Mouse (Mus musculus) forebrain, embryonic 10.5 days (tissue): ENCODE data around the gene Tstd1. TPM values are rescaled to one million over a fixed set of nuclear protein-coding genes. Genes with fewer than 3 reads are reported as not detected.

ENCODE experiments used
- DNase-seq: peaks from one replicate; pipeline ENCODE4 v3.0.0-alpha.2; 2017; ENCODE audit warnings: low spot score; ENCODE audit errors: extremely low spot score
- H3K27ac ChIP-seq: fragments of 300-500 bp; sonication (generic); 2 replicates; pipeline ENCODE4 v1.5.1; 2016; ENCODE audit warnings: mild to moderate bottlenecking
- H3K27me3 ChIP-seq: fragments of 300-500 bp; sonication (generic); 2 replicates; pipeline ENCODE4 v1.6.1; 2016; ENCODE audit warnings: mild to moderate bottlenecking; ENCODE audit not compliant: poor library complexity, severe bottlenecking
- H3K36me3 ChIP-seq: fragments of 300-500 bp; sonication (generic); replicated peaks from 2 replicates; pipeline ENCODE4 v1.6.1; 2016; ENCODE audit warnings: mild to moderate bottlenecking, moderate library complexity
- H3K4me1 ChIP-seq: fragments of 300-500 bp; sonication (generic); 2 replicates; pipeline ENCODE4 v1.6.1; 2016
- H3K4me3 ChIP-seq: fragments of 300-500 bp; sonication (generic); 2 replicates; pipeline ENCODE4 v1.5.1; 2016; ENCODE audit warnings: mild to moderate bottlenecking, moderate library complexity
- H3K9me3 ChIP-seq: fragments of 300-500 bp; sonication (generic); 2 replicates; pipeline ENCODE4 v1.6.1; 2016; ENCODE audit warnings: mild to moderate bottlenecking, moderate library complexity
- WGBS: fragments of 180-500 bp; shearing (Covaris S2); methylation state at CpG from one replicate; pipeline ENCODE4 v1.1.7; 2016; 5-methylcytosine and 5-hydroxymethylcytosine counted together
- polyA plus RNA-seq: library from polyadenylated mRNA; unstranded; fragments of >200 nt; fragmentation: Nextera tagmentation; extraction: Ambion mirVana; gene quantifications from 2 replicates; pipeline ENCODE4 v1.2.1, GENCODE M21; 2016

Gene Tstd1
- polyA plus RNA-seq, 1 experiment from 2014 or later: 6.1 TPM

DNA sequence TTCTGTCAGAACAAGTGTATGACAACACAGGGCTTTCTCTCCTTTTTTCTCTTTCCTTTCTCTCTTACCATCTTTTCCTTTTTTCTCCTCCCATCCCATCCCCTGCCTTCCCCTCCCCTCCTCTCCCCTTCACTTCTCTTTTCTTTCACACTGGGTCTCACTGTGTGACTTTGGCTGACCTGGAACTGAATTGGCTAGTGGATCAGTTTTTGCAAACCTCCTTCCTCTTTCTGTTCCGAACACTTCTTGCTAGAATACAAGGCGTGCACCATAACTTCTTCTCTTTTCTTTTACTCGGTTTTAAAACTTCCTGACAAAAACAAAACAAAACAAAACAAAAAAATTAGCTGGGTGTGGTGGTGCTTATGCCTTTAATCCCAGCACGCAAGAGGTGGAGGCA lies 47.9 kb downstream of the Tstd1 start:
- Histone ChIP-seq H3K4me3 (no peak overlapping the region), H3K36me3 (peaks cover 8% of the 10 kb centered on the region; the same call in 1 of the 2 replicates), H3K9me3 (no peaks in the 10 kb centered on the region; the same call in 1 of the 2 replicates), H3K27ac (no peak overlapping the region), H3K4me1 (no peaks in the 10 kb centered on the region), H3K27me3 (no peaks in the 10 kb centered on the region)
- 85% methylated on average over 4 of the region's 4 CpGs for WGBS
- DNase-seq: no peak

DNA sequence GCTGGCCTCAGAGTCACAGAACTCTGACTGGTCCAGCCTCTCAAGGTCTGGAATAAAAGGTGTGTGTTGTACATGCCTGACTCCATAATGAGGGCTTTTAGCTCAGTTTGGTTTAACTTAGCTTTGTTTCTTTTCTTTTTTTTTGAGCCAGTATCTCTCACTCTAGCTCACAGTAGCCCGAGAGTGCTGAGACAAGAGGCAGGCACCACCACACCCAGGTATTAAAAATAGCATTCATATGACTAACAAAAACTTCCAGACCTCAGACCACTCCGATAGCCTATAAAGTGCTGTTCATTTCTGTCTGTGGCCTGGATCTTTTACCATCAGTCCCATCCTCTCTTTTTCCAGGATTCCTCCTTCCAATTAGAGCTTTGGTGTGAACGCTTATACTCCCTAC lies 51.0 kb downstream of the Tstd1 start:
- WGBS: 94% methylated on average over 3 of the region's 3 CpGs
- Histone ChIP-seq H3K4me3 (no peak overlapping the region), H3K27me3 (no peaks in the 10 kb centered on the region), H3K9me3 (no peaks in the 10 kb centered on the region), H3K36me3 (no peaks in the 10 kb centered on the region), H3K4me1 (no peaks in the 10 kb centered on the region), H3K27ac (no peak overlapping the region)
- DNase-seq: no peak

Other genes starting within 250 kb of the Tstd1 start
- gene Pcp4l1, start 222.6 kb upstream of the Tstd1 start, polyA plus RNA-seq: 5.4 and 7.3 TPM in 2 replicates
- 0.12 and 0.24 TPM in 2 replicates for gene Nr1i3, start 204.9 kb upstream of the Tstd1 start, polyA plus RNA-seq
- 31.0 and 37.2 TPM in 2 replicates for gene Tomm40l, start 196.4 kb upstream of the Tstd1 start, polyA plus RNA-seq
- gene Apoa2, start 193.8 kb upstream of the Tstd1 start, polyA plus RNA-seq: 2.9 and 4.2 TPM in 2 replicates
- 12.0 and 12.1 TPM in 2 replicates for gene Fcer1g, start 184.5 kb upstream of the Tstd1 start, polyA plus RNA-seq
- 9.3 and 10.8 TPM in 2 replicates for gene Adamts4, start 168.5 kb upstream of the Tstd1 start, polyA plus RNA-seq
- gene Ndufs2, start 167.5 kb upstream of the Tstd1 start, polyA plus RNA-seq: 270 and 274 TPM in 2 replicates
- gene B4galt3, start 148.5 kb upstream of the Tstd1 start, polyA plus RNA-seq: 60.5 and 65.2 TPM in 2 replicates
- gene Ppox, start 137.7 kb upstream of the Tstd1 start, polyA plus RNA-seq: 51.5 and 58.0 TPM in 2 replicates
- 94.1 and 95.9 TPM in 2 replicates for gene Usp21, start 130.9 kb upstream of the Tstd1 start, polyA plus RNA-seq
- gene Ufc1, start 123.8 kb upstream of the Tstd1 start, polyA plus RNA-seq: 94.3 and 98.6 TPM in 2 replicates
- 41.8 and 46.5 TPM in 2 replicates for gene Dedd, start 89.7 kb upstream of the Tstd1 start, polyA plus RNA-seq
- gene Nit1, start 73.2 kb upstream of the Tstd1 start, polyA plus RNA-seq: 37.1 and 38.0 TPM in 2 replicates
- gene Pfdn2, start 73.2 kb upstream of the Tstd1 start, polyA plus RNA-seq: 158 and 159 TPM in 2 replicates
- 2.7 and 2.8 TPM in 2 replicates for gene Klhdc9, start 58.1 kb upstream of the Tstd1 start, polyA plus RNA-seq
- gene Nectin4, start 48.8 kb upstream of the Tstd1 start, polyA plus RNA-seq: 0.92 and 0.94 TPM in 2 replicates
- 0.74 and 0.91 TPM in 2 replicates for gene Arhgap30, start 29.9 kb upstream of the Tstd1 start, polyA plus RNA-seq
- 128 and 132 TPM in 2 replicates for gene Usf1, start 7.6 kb upstream of the Tstd1 start, polyA plus RNA-seq
- 16.2 and 16.5 TPM in 2 replicates for gene F11r, start 18.7 kb downstream of the Tstd1 start, polyA plus RNA-seq
- 8.0 and 8.5 TPM in 2 replicates for gene Alyref2, start 84.6 kb downstream of the Tstd1 start, polyA plus RNA-seq
- not detected in 2 replicates for gene Itln1, start 116.4 kb downstream of the Tstd1 start, polyA plus RNA-seq
- gene Cd244a, start 140.3 kb downstream of the Tstd1 start, polyA plus RNA-seq: not detected in 2 replicates
- not detected in 2 replicates for gene Ly9, start 188.5 kb downstream of the Tstd1 start, polyA plus RNA-seq
- not detected in 2 replicates for gene Slamf7, start 234.2 kb downstream of the Tstd1 start, polyA plus RNA-seq